Mouse (Mus musculus) spleen, postnatal 10 days (tissue): Measurements from ENCODE around the gene Slc16a8.

Experiments
- DNase-seq, 2 experiments: peaks; one replicate each; pipeline ENCODE4 v3.0.0; 2021 to 2022; ENCODE audit warnings: low spot score in 2 of 2

The Slc16a8 gene

GRCm38 (mm10) chr15:79254661-79255060 lies at the start of gene Slc16a8:
Gene Slc16a8, minus strand, starts transcription at chr15:79254761.
- no peak for DNase-seq

- no peak for DNase-seq
Measured at GRCm38 (mm10) chr15:79303725-79304124, 49.2 kb upstream of the Slc16a8 start.

- DNase-seq, result no peak
Measured at GRCm38 (mm10) chr15:79299563-79300155, 45.1 kb upstream of the Slc16a8 start.

- no peak for DNase-seq
Measured at GRCm38 (mm10) chr15:79298553-79298952, 44.0 kb upstream of the Slc16a8 start.

DNA sequence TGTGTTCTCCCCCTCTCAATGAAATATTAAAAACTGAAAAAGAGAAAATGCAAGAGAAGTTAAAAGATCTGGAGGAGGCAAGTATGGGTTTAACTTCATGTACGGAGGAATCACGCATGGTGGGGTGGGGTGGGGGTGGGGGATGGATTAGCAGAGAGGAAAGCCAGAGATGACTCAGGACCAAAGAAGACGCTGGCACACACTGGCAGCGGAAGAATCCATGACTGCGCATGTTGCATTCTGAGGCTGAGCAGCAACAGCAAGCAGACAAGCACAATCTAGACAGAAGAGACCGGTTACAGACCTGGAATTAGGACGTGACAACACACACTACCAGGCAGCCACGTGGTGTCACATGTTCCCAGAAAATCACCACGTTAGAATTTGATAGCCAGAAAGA lies 38.2 kb upstream of the Slc16a8 start:
- DNase-seq, result no peak

DNA sequence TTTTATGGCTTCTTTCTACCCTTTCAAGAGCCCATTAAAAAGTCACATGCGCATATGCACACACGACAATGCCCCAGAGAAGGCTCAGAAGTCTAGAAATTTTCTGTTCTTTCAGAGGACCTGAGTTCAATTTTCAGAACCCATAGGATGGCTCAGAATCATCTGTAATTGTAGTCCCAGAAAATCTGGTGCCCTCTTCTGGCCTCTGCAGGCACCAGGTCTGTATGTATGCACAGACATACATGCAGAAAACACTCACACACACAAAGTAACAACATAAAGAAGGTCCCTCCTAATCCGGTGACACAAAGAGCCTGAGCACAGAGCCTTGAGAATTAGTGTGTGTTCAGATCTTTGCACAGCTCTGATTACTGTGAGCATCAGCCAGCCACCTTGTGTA lies 35.8 kb upstream of the Slc16a8 start:
- no peak for DNase-seq

- DNase-seq, result no peak
Measured at GRCm38 (mm10) chr15:79289441-79289840, 34.9 kb upstream of the Slc16a8 start.

DNA sequence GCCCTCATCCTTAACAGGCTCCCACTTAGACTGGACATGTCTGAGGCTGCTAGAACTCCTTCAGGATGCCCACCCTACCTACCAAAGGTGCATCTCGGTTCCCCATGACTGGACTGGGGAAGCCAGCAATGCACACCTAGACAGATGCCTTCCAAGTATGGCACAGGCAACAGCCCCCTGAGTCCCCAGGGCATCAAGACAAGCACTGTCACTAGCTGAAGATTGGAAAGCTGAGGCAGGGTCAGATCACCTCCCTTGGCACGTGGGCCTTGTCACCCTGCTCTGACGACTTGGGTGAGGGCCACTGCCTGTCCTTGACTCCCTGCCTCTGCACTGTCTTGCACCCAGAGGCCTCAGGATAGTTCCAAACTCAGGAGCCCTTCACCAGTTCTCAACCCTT lies 33.8 kb upstream of the Slc16a8 start:
- DNase-seq, result no peak

DNA sequence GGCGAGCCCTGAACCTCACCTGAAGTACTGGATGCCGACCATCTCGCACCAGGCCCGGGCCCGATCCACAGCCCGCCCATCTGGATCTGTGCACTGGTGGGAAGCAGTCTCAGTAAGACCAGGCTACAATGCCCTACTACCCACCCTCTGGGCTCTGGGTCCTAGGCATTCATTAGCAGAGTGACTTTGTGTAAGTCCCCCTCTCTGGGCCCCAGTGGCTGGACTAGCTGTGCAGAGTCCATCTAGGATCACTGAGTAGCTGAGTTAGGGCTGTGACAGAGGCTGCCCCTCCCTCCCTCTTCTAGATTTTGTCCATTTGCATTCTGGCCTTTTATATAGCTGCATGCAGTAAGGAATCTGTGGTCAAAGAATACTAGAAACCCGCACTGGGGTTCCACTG lies 32.5 kb upstream of the Slc16a8 start:
- no peak for DNase-seq

- DNase-seq, result no peak
Measured at GRCm38 (mm10) chr15:79286141-79286540, 31.6 kb upstream of the Slc16a8 start.

GRCm38 (mm10) chr15:79285399-79285798 lies 30.8 kb upstream of the Slc16a8 start, which contains the start of gene Baiap2l2:
Gene Baiap2l2, minus strand, starts transcription at chr15:79285537.
- DNase-seq, result no peak

DNA sequence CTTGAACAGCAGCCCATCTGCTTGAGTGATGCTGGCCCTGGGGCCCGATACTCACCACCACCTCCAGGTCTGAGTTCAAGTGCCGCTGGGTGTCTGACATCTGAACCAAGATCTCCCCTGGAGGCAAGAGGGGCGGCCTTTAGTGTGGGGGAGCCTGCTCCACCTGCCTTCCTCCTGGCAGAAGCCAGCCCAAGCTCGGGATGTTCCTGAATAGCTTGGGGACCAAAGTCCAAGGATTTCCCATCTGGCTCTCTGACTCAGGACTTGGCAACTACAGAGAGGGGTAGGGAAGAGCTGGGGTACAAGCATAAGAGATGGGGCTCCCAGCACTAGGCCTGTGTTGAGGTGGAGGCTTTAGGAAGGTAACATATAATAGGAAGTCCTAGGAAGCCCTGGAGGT lies 28.8 kb upstream of the Slc16a8 start:
- no peak for DNase-seq

DNA sequence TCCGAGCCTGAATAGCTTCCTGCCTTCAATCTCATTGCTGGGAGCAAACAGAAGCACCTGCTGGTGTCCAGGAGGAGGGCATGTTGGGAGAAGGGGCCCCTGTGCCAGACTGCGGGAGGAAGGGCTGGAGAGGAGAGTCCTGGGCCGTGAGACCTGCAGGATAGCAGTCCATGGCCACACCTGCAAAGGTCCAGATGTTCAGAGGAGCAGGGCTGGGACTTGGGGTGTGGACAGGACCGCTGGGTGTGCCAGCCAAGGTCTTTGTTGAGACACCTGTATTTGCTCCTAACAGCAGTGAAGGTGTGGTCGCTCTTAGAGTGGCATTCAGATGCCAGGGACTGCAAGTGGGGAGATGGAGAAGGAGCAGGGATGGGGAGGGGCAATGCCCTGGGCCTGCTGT lies 27.9 kb upstream of the Slc16a8 start:
- DNase-seq, result no peak

- peak in 1 of 2 experiments; percentile 54 for DNase-seq
Measured at GRCm38 (mm10) chr15:79281389-79281788, 26.8 kb upstream of the Slc16a8 start.

- DNase-seq, result no peak
Measured at GRCm38 (mm10) chr15:79280850-79281249, 26.3 kb upstream of the Slc16a8 start.

- DNase-seq, result peak in 1 of 2 experiments; percentile 55
Measured at GRCm38 (mm10) chr15:79280209-79280608, 25.6 kb upstream of the Slc16a8 start.

GRCm38 (mm10) chr15:79277728-79278127 lies 23.2 kb upstream of the Slc16a8 start:
- DNase-seq, result no peak

- no peak for DNase-seq
Measured at GRCm38 (mm10) chr15:79273020-79273419, 18.5 kb upstream of the Slc16a8 start.

DNA sequence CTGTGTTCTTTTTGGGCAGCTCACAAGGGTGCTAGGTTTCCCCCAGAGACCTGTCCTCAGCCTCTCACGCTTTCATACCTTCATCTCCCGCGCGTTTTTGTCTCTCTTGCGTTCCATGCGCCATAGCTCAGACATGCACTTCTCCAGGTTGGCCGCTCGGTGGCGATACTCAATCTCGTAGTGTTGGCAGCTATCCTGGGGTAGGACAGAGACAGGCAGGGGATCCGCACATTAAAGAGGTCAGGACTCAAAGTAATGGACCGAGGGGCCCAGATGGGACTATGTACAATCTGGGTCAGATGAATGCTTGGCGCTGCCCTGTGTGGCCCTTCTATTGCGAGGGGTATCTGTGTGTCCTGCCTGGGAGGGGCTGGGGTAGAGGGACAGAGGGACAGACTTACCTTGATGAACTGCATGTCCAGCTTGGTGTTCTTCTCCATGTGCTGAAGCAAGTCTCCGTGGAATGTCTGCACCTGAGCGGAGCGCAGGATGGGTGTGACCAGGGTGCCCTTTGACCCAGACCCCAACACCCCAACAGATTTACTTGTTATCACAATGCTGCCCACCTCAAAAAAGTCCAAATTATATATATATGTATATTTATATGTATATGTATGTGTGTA lies 16.7 kb upstream of the Slc16a8 start:
- DNase-seq, result peak in 1 of 2 experiments; percentile 75

DNA sequence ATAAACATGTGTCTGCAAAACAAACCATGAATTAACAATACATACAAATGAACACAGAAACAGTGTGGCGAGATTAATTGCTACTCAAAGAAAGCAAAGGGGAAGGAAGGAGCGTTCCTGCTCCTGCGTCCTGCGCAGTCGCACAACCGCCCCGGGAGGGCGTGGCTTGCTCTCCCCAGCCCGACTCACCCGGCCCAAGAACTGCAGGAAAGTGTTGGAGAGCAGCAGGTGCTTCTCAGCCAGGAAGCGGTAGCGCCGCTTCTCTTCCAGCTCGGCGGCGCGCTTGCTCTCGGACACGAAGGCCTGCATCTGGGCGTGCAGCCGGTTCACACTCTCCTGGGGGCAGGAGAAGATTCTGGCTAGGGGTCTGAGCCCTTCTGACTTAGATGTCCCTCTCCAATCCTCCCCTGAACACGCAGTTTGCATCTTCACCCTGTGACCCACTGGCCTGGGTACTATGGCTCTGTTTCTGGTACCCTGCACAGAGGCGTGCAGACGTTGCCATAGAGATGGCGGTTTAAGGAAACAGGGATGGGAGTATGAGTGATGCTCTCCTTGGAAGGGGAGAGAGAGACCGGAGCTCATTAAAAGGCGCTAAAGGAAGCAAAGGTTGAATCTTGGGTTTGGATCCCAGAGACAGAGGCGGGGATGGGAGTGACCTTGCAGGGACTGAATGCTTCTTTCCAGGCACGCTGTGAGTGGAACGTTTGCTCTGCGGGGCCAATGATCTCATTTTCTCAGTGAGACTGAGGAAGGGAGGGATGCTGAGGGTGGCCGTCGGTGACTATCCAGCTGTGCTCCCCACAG lies 16.0 kb upstream of the Slc16a8 start:
- DNase-seq, result peak; percentile 35 to 80

DNA sequence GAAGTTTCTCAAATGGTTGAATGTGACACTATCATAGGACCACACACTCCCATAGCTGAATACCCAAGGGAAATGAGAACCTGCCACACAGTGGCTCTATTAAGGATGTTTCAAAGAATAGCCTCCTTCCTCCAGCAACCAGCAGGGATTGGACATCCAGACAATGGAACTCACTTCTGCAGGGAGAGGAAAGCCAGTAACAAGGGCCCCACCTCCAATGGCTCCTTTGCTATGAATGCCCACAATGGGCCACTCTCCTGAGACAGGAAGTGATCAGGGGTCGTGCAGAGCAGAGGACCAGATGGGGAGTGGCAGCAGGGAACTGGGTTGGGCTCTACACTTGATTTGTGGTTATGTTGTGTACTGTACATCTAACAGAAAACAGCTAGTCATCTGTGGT lies 14.0 kb upstream of the Slc16a8 start:
- DNase-seq, result no peak

DNA sequence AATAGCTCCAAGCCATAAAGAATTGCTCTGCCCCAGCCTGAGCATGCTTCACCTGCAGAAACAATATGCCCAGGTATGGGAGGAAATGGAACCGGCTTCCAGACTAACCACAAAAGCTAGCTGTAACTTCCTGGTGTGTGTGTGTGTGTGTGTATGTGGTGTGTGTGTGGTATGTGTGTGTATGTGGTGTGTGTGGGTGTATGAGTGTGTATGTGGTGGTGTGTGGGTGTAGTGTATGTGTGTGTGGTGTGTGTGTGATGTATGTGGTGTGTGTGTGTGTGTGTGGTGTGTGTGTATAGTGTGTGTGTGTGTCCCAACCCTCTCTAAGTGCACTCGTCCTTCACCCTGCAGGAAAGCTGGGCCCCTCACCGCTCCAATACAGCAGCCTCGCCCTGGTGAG lies 10.8 kb upstream of the Slc16a8 start:
- no peak for DNase-seq

GRCm38 (mm10) chr15:79263726-79264125 lies 9.2 kb upstream of the Slc16a8 start:
- no peak for DNase-seq
